Mouse (Mus musculus) embryonic facial prominence, embryonic 10.5 days (tissue): ENCODE measurements around the gene Zbtb4. TPM values are rescaled to one million over a fixed set of nuclear protein-coding genes. Genes with fewer than 3 reads are reported as not detected.
A peak's percentile ranks its signal among the peaks of the same experiment; 100 is the strongest.

Experiments used
- DNase-seq: peaks from one replicate; pipeline ENCODE4 v3.0.0-alpha.2; 2017; ENCODE audit warnings: low spot score
- H3K27ac ChIP-seq: fragments of 300-500 bp; sonication (generic); replicated peaks from 2 replicates; pipeline ENCODE4 v1.5.1; 2016; ENCODE audit warnings: mild to moderate bottlenecking
- H3K27me3 ChIP-seq: fragments of 300-500 bp; sonication (generic); replicated peaks from 2 replicates; pipeline ENCODE4 v1.6.1; 2016; ENCODE audit warnings: low read depth, mild to moderate bottlenecking; ENCODE audit not compliant: poor library complexity, severe bottlenecking
- H3K36me3 ChIP-seq: fragments of 300-500 bp; sonication (generic); replicated peaks from 2 replicates; pipeline ENCODE4 v1.6.1; 2016; ENCODE audit warnings: mild to moderate bottlenecking, moderate library complexity
- H3K4me1 ChIP-seq: fragments of 300-500 bp; sonication (generic); 2 replicates; pipeline ENCODE4 v1.6.1; 2016
- H3K4me3 ChIP-seq: fragments of 300-500 bp; sonication (generic); 2 replicates; pipeline ENCODE4 v1.5.1; 2016; ENCODE audit warnings: mild to moderate bottlenecking, moderate library complexity
- H3K9me3 ChIP-seq: fragments of 300-500 bp; sonication (generic); 2 replicates; pipeline ENCODE4 v1.6.1; 2016; ENCODE audit warnings: mild to moderate bottlenecking
- WGBS: fragments of 180-500 bp; shearing (Covaris S2); methylation state at CpG from one replicate; pipeline ENCODE4 v1.1.7; 2016; 5-methylcytosine and 5-hydroxymethylcytosine counted together
- polyA plus RNA-seq: library from polyadenylated mRNA; unstranded; fragments of >200 nt; fragmentation: Nextera tagmentation; extraction: Ambion mirVana; gene quantifications from 2 replicates; pipeline ENCODE4 v1.2.1, GENCODE M21; 2016

The Zbtb4 gene
- polyA plus RNA-seq, 1 experiment from 2014 or later, result 1.0 TPM

DNA sequence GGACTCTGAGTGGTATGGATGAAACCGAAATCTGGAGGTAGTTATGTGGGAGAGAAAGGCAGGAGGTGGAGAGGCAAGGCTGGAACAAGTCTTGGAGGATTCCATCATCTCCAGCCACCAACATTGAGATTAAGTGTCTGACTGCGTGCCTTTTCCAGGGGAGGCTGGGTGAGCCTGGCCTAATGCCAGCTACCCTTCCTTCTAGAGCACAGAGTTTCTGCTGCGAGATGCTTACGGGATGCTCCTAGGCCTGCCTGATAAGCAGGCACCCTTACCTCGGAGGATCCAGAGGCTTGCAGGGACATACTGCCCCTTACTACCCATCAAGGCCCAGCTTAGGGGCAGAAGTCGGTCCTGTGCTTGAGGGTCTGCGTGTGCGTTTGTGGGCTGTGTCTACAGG lies 67.8 kb downstream of the Zbtb4 start:
- Histone ChIP-seq H3K9me3 (no peaks in the 10 kb centered on the region), H3K4me3 (peak overlapping the region; percentile 88), H3K27ac (peak overlapping the region; percentile 79), H3K4me1 (peaks cover 64% of the 10 kb centered on the region), H3K36me3 (peaks cover 47% of the 10 kb centered on the region), H3K27me3 (peaks cover 49% of the 10 kb centered on the region)
- WGBS, result 58% methylated on average over 8 of the region's 8 CpGs
- no peak for DNase-seq

Other genes starting within 250 kb of the Zbtb4 start
- gene Dnah2, start 216.8 kb upstream of the Zbtb4 start, polyA plus RNA-seq, result 1.3 and 1.4 TPM in 2 replicates
- 29.5 and 29.8 TPM in 2 replicates for gene Efnb3, start 205.7 kb upstream of the Zbtb4 start, polyA plus RNA-seq
- gene Wrap53, start 185.7 kb upstream of the Zbtb4 start, polyA plus RNA-seq, result 41.6 and 43.5 TPM in 2 replicates
- 219 and 225 TPM in 2 replicates for gene Trp53, start 185.6 kb upstream of the Zbtb4 start, polyA plus RNA-seq
- 3.2 TPM in 2 replicates for gene Atp1b2, start 160.0 kb upstream of the Zbtb4 start, polyA plus RNA-seq
- not detected in 2 replicates for gene Shbg, start 148.0 kb upstream of the Zbtb4 start, polyA plus RNA-seq
- gene Sat2, start 143.9 kb upstream of the Zbtb4 start, polyA plus RNA-seq, result 16.0 TPM in 2 replicates
- 45.2 and 45.5 TPM in 2 replicates for gene Fxr2, start 132.9 kb upstream of the Zbtb4 start, polyA plus RNA-seq
- 0.17 TPM in 1 of 2 replicates, not detected in the other for gene Sox15, start 110.6 kb upstream of the Zbtb4 start, polyA plus RNA-seq
- gene Mpdu1, start 103.3 kb upstream of the Zbtb4 start, polyA plus RNA-seq, result 64.9 and 67.2 TPM in 2 replicates
- 5.3 and 7.3 TPM in 2 replicates for gene Cd68, start 99.8 kb upstream of the Zbtb4 start, polyA plus RNA-seq
- 780 and 781 TPM in 2 replicates for gene Eif4a1, start 93.5 kb upstream of the Zbtb4 start, polyA plus RNA-seq
- gene Senp3, start 83.8 kb upstream of the Zbtb4 start, polyA plus RNA-seq, result 136 and 141 TPM in 2 replicates
- gene Tnfsf13, start 80.1 kb upstream of the Zbtb4 start, polyA plus RNA-seq, result 0.15 TPM in 1 of 2 replicates, not detected in the other
- gene Tnfsf12, start 70.1 kb upstream of the Zbtb4 start, polyA plus RNA-seq, result 1.2 and 2.2 TPM in 2 replicates
- gene Tnfsfm13, start 69.8 kb upstream of the Zbtb4 start, polyA plus RNA-seq, result 0.88 and 1.3 TPM in 2 replicates
- gene Polr2a, start 7.3 kb upstream of the Zbtb4 start, polyA plus RNA-seq, result 31.3 and 34.9 TPM in 2 replicates
- gene Slc35g3, start 3.9 kb upstream of the Zbtb4 start, polyA plus RNA-seq, result 0.12 TPM in 1 of 2 replicates, not detected in the other
- 1.4 and 2.3 TPM in 2 replicates for gene Chrnb1, start 30.0 kb downstream of the Zbtb4 start, polyA plus RNA-seq
- gene Fgf11, start 35.9 kb downstream of the Zbtb4 start, polyA plus RNA-seq, result 0.91 and 0.93 TPM in 2 replicates
- 2.1 and 2.7 TPM in 2 replicates for gene Tmem102, start 39.7 kb downstream of the Zbtb4 start, polyA plus RNA-seq
- gene Gm39566, start 49.4 kb downstream of the Zbtb4 start, polyA plus RNA-seq, result not detected in 2 replicates
- not detected in 2 replicates for gene Spem2, start 52.6 kb downstream of the Zbtb4 start, polyA plus RNA-seq
- 0.14 TPM in 1 of 2 replicates, not detected in the other for gene Spem1, start 56.3 kb downstream of the Zbtb4 start, polyA plus RNA-seq
- gene Nlgn2, start 71.9 kb downstream of the Zbtb4 start, polyA plus RNA-seq, result 4.7 and 5.4 TPM in 2 replicates
- 321 and 340 TPM in 2 replicates for gene Tmem256, start 72.6 kb downstream of the Zbtb4 start, polyA plus RNA-seq
- 106 and 111 TPM in 2 replicates for gene Plscr3, start 80.5 kb downstream of the Zbtb4 start, polyA plus RNA-seq
- gene Tnk1, start 92.8 kb downstream of the Zbtb4 start, polyA plus RNA-seq, result 2.3 and 3.1 TPM in 2 replicates
- gene Tmem95, start 112.1 kb downstream of the Zbtb4 start, polyA plus RNA-seq, result 0.31 TPM in 1 of 2 replicates, not detected in the other
- gene Kctd11, start 115.5 kb downstream of the Zbtb4 start, polyA plus RNA-seq, result 6.8 and 7.0 TPM in 2 replicates
- 1.3 and 1.5 TPM in 2 replicates for gene Acap1, start 129.6 kb downstream of the Zbtb4 start, polyA plus RNA-seq
- 14.7 and 14.8 TPM in 2 replicates for gene 2810408A11Rik, start 135.1 kb downstream of the Zbtb4 start, polyA plus RNA-seq
- 10.9 and 11.1 TPM in 2 replicates for gene Neurl4, start 135.2 kb downstream of the Zbtb4 start, polyA plus RNA-seq
- 87.6 and 89.1 TPM in 2 replicates for gene Gps2, start 148.0 kb downstream of the Zbtb4 start, polyA plus RNA-seq
- gene Eif5a, start 156.0 kb downstream of the Zbtb4 start, polyA plus RNA-seq, result 2,818 and 3,035 TPM in 2 replicates
- gene Ybx2, start 169.9 kb downstream of the Zbtb4 start, polyA plus RNA-seq, result 5.1 and 5.8 TPM in 2 replicates
- gene Slc2a4, start 182.3 kb downstream of the Zbtb4 start, polyA plus RNA-seq, result 18.6 and 23.7 TPM in 2 replicates
- gene Cldn7, start 198.9 kb downstream of the Zbtb4 start, polyA plus RNA-seq, result 56.3 and 56.4 TPM in 2 replicates
- gene Ctdnep1, start 215.2 kb downstream of the Zbtb4 start, polyA plus RNA-seq, result 23.9 and 25.3 TPM in 2 replicates
- 157 and 161 TPM in 2 replicates for gene Elp5, start 216.6 kb downstream of the Zbtb4 start, polyA plus RNA-seq
- 317 and 331 TPM in 2 replicates for gene Gabarap, start 225.2 kb downstream of the Zbtb4 start, polyA plus RNA-seq
- 96.5 and 98.3 TPM in 2 replicates for gene Phf23, start 229.9 kb downstream of the Zbtb4 start, polyA plus RNA-seq
- 59.0 and 59.8 TPM in 2 replicates for gene Dvl2, start 234.7 kb downstream of the Zbtb4 start, polyA plus RNA-seq
- gene Acadvl, start 249.5 kb downstream of the Zbtb4 start, polyA plus RNA-seq, result 42.2 and 46.3 TPM in 2 replicates